Mouse (Mus musculus): ENCODE data around the gene Tmem147. TPM values are rescaled to one million over a fixed set of nuclear protein-coding genes. Genes with fewer than 3 reads are reported as not detected.

The Tmem147 gene
- polyA plus RNA-seq (2014; fragmentation: Illumina TruSeq; extraction: RNeasy Lipid Tissue Mini Kit (QIAGEN cat#74804); ENCODE audit: low read depth, low replicate concordance): 25.1 TPM

DNA sequence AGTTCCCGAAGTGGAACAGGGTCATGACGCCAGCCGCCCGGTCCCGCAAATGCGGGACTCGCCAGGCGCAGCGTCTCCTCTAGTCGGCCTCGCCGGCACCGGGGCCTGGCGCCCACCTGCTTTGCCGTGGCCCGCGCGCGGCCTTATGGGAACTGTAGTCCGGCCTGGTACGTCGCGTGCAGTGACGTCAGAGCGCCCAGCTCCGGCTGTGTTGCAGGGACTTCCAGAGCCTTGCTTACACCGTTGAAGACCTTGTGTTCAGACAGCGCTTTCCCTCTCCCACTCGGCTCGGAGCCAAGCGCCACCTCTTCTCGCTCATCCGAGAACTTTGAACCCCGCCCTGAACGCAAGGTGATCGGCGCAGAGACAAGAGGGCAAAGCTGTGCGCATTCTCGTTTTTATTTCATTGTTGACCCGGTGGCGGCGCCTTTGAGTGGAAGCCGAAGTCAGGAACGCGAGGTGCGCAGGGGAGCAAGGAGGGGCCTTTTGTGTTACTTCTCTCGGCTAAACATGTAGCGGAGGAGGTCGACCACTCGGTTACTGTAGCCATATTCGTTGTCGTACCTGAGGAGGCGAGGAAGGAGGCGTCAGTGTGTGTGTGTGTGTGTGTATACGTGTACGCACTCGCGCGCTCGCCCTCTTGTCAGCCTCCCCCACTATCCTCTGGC, at the start of gene Tmem147:
Tmem147 (minus strand) TSS at position 145 of the 668 bp plus-strand sequence.

DNA sequence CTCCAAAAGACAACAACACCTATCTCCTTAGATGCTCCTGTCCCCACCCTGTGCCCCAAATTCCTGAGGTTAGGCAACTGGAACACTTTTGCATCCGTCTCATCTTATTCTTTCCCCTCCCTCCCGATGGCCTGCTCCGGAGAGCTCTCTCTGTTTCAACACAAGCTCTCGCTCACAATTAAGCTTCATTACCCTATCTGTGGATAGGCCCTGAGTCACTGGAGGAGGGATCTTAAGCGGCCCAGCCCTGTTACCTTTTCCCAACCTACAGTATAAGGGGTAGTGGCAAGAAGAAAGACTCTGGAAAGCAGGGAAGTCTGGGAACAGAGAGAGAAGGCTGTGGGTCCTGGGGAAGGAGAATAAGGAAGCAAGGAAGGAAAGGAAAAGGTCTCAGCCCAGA, 34.1 kb upstream of the Tmem147 start, which contains the start of gene Dmkn:
Dmkn (plus strand) TSS at position 301 of the 400 bp plus-strand sequence.

DNA sequence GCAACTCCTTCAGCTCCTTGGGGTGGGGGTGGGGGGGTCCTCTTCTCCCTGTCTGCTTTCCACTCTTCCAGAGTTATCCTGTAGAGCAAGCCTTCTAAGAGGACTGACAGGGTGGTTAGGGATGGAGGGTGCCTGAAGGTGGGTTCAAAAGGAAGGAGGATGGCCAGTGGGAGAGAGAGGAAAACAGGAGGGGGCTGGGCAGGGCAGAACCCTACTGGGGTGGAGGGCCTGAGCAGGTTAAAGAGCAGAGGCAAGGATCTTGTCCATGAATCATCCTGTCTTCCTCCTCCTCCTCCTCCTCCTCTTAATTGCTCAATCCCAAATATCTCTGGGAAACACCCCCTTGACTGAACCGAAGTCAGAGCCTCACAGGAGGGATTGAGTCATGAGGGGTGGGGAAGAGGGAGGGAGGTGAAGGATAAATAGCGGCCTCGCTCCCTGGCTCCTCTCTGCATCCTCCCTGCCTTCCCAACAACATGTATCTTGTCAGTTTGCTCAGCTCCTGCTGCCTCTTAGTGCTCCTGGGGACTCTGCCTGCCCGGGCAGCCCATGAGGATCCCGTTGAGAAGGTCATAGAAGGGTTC, 21.8 kb upstream of the Tmem147 start, which contains the start of gene Sbsn:
Sbsn (plus strand) TSS at position 386 of the 584 bp plus-strand sequence.

DNA sequence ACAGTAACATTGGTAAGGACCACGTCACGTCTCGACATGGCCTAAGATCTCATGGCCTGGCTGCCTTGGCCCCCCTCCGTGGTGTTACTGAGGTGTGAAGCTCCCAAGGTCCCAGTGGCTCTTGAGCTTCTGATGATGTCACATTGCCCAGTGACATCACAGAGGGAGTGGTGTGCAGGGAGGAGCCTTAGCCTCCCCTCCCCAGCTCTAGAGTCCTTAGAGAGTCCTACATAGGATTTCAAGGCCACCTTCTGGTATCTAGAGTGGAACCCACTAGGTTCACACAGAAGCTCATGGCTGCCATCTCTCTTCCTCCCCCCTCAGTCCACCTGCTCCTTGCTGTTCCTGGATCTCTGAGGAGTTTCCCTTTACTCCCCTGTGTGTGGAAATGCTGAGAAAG, 14.3 kb upstream of the Tmem147 start, which contains the start of gene Gapdhs:
Gapdhs (minus strand) TSS at position 65 of the 400 bp plus-strand sequence.

DNA sequence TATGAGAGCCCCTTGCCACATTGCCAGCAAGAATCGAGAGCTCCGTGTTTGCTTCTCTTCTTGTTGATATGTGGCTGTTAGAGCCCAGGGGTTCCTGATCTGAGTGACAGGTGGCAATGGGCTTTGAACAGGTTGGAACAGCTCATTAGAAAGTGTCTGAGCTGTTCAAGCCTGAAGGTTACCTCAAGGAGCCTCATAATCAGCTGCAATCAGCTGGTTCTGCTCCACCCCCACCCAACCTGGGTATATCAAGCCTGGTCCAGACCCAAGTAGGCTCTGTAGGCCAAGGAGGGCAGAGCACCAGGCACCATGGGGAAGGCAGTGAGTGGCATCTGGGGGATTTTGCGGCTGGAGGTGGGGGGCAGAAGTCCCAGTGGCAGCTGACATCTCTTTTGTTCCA, 17.4 kb downstream of the Tmem147 start, which contains the start of gene Atp4a:
Atp4a (plus strand) TSS at position 268 of the 400 bp plus-strand sequence.

DNA sequence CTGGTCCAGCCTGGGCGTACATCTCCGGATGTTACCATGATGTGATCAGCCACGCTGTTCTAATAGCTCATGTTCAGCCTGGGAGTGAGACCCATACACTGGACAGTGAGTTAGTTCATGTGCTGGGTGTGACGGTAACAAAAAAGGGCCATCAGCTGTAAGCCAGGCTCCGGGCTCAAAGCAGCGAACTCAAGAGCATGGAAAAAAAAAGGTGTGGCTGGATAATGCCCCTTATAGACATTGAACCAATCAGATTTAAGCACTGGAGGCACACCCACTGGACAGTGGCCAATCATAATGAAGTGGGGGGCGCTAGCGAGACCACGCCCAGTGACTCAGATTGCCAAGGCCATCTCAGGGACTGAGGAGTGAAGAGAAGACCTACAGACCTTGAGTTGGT, 30.8 kb downstream of the Tmem147 start, which contains the start of gene 2200002J24Rik:
2200002J24Rik (plus strand) TSS at position 338 of the 400 bp plus-strand sequence.

Other genes with a start within 250 kb of the Tmem147 start
- gene Prodh2, start 235.9 kb downstream of the Tmem147 start, polyA plus RNA-seq (2014; fragmentation: Illumina TruSeq; extraction: RNeasy Lipid Tissue Mini Kit (QIAGEN cat#74804); ENCODE audit: low read depth, low replicate concordance): 2.5 TPM
- 0.12 TPM for gene Arhgap33, start 194.5 kb downstream of the Tmem147 start, polyA plus RNA-seq (2014; fragmentation: Illumina TruSeq; extraction: RNeasy Lipid Tissue Mini Kit (QIAGEN cat#74804); ENCODE audit: low read depth, low replicate concordance)
- 6.5 TPM for gene Hspb6, start 177.4 kb downstream of the Tmem147 start, polyA plus RNA-seq (2014; fragmentation: Illumina TruSeq; extraction: RNeasy Lipid Tissue Mini Kit (QIAGEN cat#74804); ENCODE audit: low read depth, low replicate concordance)
- 0.81 TPM for gene Proser3, start 177.2 kb downstream of the Tmem147 start, polyA plus RNA-seq (2014; fragmentation: Illumina TruSeq; extraction: RNeasy Lipid Tissue Mini Kit (QIAGEN cat#74804); ENCODE audit: low read depth, low replicate concordance)
- not detected for gene Lin37, start 169.7 kb downstream of the Tmem147 start, polyA plus RNA-seq (2014; fragmentation: Illumina TruSeq; extraction: RNeasy Lipid Tissue Mini Kit (QIAGEN cat#74804); ENCODE audit: low read depth, low replicate concordance)
- gene U2af1l4, start 166.2 kb downstream of the Tmem147 start, polyA plus RNA-seq (2014; fragmentation: Illumina TruSeq; extraction: RNeasy Lipid Tissue Mini Kit (QIAGEN cat#74804); ENCODE audit: low read depth, low replicate concordance): 15.9 TPM
- 2.1 TPM for gene Gm49396, start 166.2 kb downstream of the Tmem147 start, polyA plus RNA-seq (2014; fragmentation: Illumina TruSeq; extraction: RNeasy Lipid Tissue Mini Kit (QIAGEN cat#74804); ENCODE audit: low read depth, low replicate concordance)
- gene Psenen, start 165.9 kb downstream of the Tmem147 start, polyA plus RNA-seq (2014; fragmentation: Illumina TruSeq; extraction: RNeasy Lipid Tissue Mini Kit (QIAGEN cat#74804); ENCODE audit: low read depth, low replicate concordance): 24.8 TPM
- gene Igflr1, start 164.1 kb downstream of the Tmem147 start, polyA plus RNA-seq (2014; fragmentation: Illumina TruSeq; extraction: RNeasy Lipid Tissue Mini Kit (QIAGEN cat#74804); ENCODE audit: low read depth, low replicate concordance): not detected
- gene Kmt2b, start 140.8 kb downstream of the Tmem147 start, polyA plus RNA-seq (2014; fragmentation: Illumina TruSeq; extraction: RNeasy Lipid Tissue Mini Kit (QIAGEN cat#74804); ENCODE audit: low read depth, low replicate concordance): 2.1 TPM
- not detected for gene Zbtb32, start 130.6 kb downstream of the Tmem147 start, polyA plus RNA-seq (2014; fragmentation: Illumina TruSeq; extraction: RNeasy Lipid Tissue Mini Kit (QIAGEN cat#74804); ENCODE audit: low read depth, low replicate concordance)
- not detected for gene Upk1a, start 116.7 kb downstream of the Tmem147 start, polyA plus RNA-seq (2014; fragmentation: Illumina TruSeq; extraction: RNeasy Lipid Tissue Mini Kit (QIAGEN cat#74804); ENCODE audit: low read depth, low replicate concordance)
- gene Cox6b1, start 103.4 kb downstream of the Tmem147 start, polyA plus RNA-seq (2014; fragmentation: Illumina TruSeq; extraction: RNeasy Lipid Tissue Mini Kit (QIAGEN cat#74804); ENCODE audit: low read depth, low replicate concordance): 1,773 TPM
- gene Etv2, start 93.7 kb downstream of the Tmem147 start, polyA plus RNA-seq (2014; fragmentation: Illumina TruSeq; extraction: RNeasy Lipid Tissue Mini Kit (QIAGEN cat#74804); ENCODE audit: low read depth, low replicate concordance): not detected
- gene Rbm42, start 79.2 kb downstream of the Tmem147 start, polyA plus RNA-seq (2014; fragmentation: Illumina TruSeq; extraction: RNeasy Lipid Tissue Mini Kit (QIAGEN cat#74804); ENCODE audit: low read depth, low replicate concordance): 0.40 TPM
- gene Haus5, start 64.5 kb downstream of the Tmem147 start, polyA plus RNA-seq (2014; fragmentation: Illumina TruSeq; extraction: RNeasy Lipid Tissue Mini Kit (QIAGEN cat#74804); ENCODE audit: low read depth, low replicate concordance): 1.5 TPM
- gene Pmis2, start 57.9 kb downstream of the Tmem147 start, polyA plus RNA-seq (2014; fragmentation: Illumina TruSeq; extraction: RNeasy Lipid Tissue Mini Kit (QIAGEN cat#74804); ENCODE audit: low read depth, low replicate concordance): not detected
- not detected for gene 2200002J24Rik, start 30.6 kb downstream of the Tmem147 start, polyA plus RNA-seq (2014; fragmentation: Illumina TruSeq; extraction: RNeasy Lipid Tissue Mini Kit (QIAGEN cat#74804); ENCODE audit: low read depth, low replicate concordance)
- gene Atp4a, start 17.3 kb downstream of the Tmem147 start, polyA plus RNA-seq (2014; fragmentation: Illumina TruSeq; extraction: RNeasy Lipid Tissue Mini Kit (QIAGEN cat#74804); ENCODE audit: low read depth, low replicate concordance): 6.0 TPM
- gene Gapdhs, start 14.1 kb upstream of the Tmem147 start, polyA plus RNA-seq (2014; fragmentation: Illumina TruSeq; extraction: RNeasy Lipid Tissue Mini Kit (QIAGEN cat#74804); ENCODE audit: low read depth, low replicate concordance): not detected
- 0.24 TPM for gene Sbsn, start 21.9 kb upstream of the Tmem147 start, polyA plus RNA-seq (2014; fragmentation: Illumina TruSeq; extraction: RNeasy Lipid Tissue Mini Kit (QIAGEN cat#74804); ENCODE audit: low read depth, low replicate concordance)
- not detected for gene Dmkn, start 34.2 kb upstream of the Tmem147 start, polyA plus RNA-seq (2014; fragmentation: Illumina TruSeq; extraction: RNeasy Lipid Tissue Mini Kit (QIAGEN cat#74804); ENCODE audit: low read depth, low replicate concordance)
- gene Krtdap, start 58.4 kb upstream of the Tmem147 start, polyA plus RNA-seq (2014; fragmentation: Illumina TruSeq; extraction: RNeasy Lipid Tissue Mini Kit (QIAGEN cat#74804); ENCODE audit: low read depth, low replicate concordance): not detected
- not detected for gene Ffar2, start 94.2 kb upstream of the Tmem147 start, polyA plus RNA-seq (2014; fragmentation: Illumina TruSeq; extraction: RNeasy Lipid Tissue Mini Kit (QIAGEN cat#74804); ENCODE audit: low read depth, low replicate concordance)
- gene Ffar3, start 126.6 kb upstream of the Tmem147 start, polyA plus RNA-seq (2014; fragmentation: Illumina TruSeq; extraction: RNeasy Lipid Tissue Mini Kit (QIAGEN cat#74804); ENCODE audit: low read depth, low replicate concordance): not detected
- gene Ffar1, start 132.0 kb upstream of the Tmem147 start, polyA plus RNA-seq (2014; fragmentation: Illumina TruSeq; extraction: RNeasy Lipid Tissue Mini Kit (QIAGEN cat#74804); ENCODE audit: low read depth, low replicate concordance): not detected
- not detected for gene Cd22, start 150.8 kb upstream of the Tmem147 start, polyA plus RNA-seq (2014; fragmentation: Illumina TruSeq; extraction: RNeasy Lipid Tissue Mini Kit (QIAGEN cat#74804); ENCODE audit: low read depth, low replicate concordance)
- gene Mag, start 185.3 kb upstream of the Tmem147 start, polyA plus RNA-seq (2014; fragmentation: Illumina TruSeq; extraction: RNeasy Lipid Tissue Mini Kit (QIAGEN cat#74804); ENCODE audit: low read depth, low replicate concordance): not detected
- gene Hamp2, start 195.1 kb upstream of the Tmem147 start, polyA plus RNA-seq (2014; fragmentation: Illumina TruSeq; extraction: RNeasy Lipid Tissue Mini Kit (QIAGEN cat#74804); ENCODE audit: low read depth, low replicate concordance): not detected
- gene Hamp, start 214.5 kb upstream of the Tmem147 start, polyA plus RNA-seq (2014; fragmentation: Illumina TruSeq; extraction: RNeasy Lipid Tissue Mini Kit (QIAGEN cat#74804); ENCODE audit: low read depth, low replicate concordance): not detected
- 37.8 TPM for gene Usf2, start 227.3 kb upstream of the Tmem147 start, polyA plus RNA-seq (2014; fragmentation: Illumina TruSeq; extraction: RNeasy Lipid Tissue Mini Kit (QIAGEN cat#74804); ENCODE audit: low read depth, low replicate concordance)
- gene Lsr, start 243.9 kb upstream of the Tmem147 start, polyA plus RNA-seq (2014; fragmentation: Illumina TruSeq; extraction: RNeasy Lipid Tissue Mini Kit (QIAGEN cat#74804); ENCODE audit: low read depth, low replicate concordance): 1.5 TPM
- gene Fam187b, start 244.2 kb upstream of the Tmem147 start, polyA plus RNA-seq (2014; fragmentation: Illumina TruSeq; extraction: RNeasy Lipid Tissue Mini Kit (QIAGEN cat#74804); ENCODE audit: low read depth, low replicate concordance): 3.2 TPM

All from kidney, adult 10 weeks (tissue).